In genomic region chr2:125154294-125154693, GRCm38 (mm10) we compare ENCODE assay signal across 22 mouse cellular contexts. TPM values are rescaled to one million over a fixed set of nuclear protein-coding genes. Genes with fewer than 3 reads are reported as not detected.
"Had no signal": no experiment of that assay in that cellular context is flagged by ENCODE, and none has a peak within 500 bp of the region (broad histone marks: within the 10 kb centered on the region; RNA-seq: fewer than 3 reads in every experiment).

No protein-coding gene starts in this region.

- H3K4me2 ChIP-seq: intestine, embryonic 15.5 days; limb, embryonic 15.5 days; liver, embryonic 12.5 days; neural tube, embryonic 15.5 days had no signal

- H3K4me1 ChIP-seq: intestine, embryonic 15.5 days; limb, embryonic 15.5 days; liver, embryonic 12.5 days; midbrain, embryonic 10.5 days; neural tube, embryonic 15.5 days had no signal

- H3K36me3 ChIP-seq: intestine, embryonic 15.5 days; limb, embryonic 15.5 days; liver, embryonic 12.5 days; midbrain, embryonic 10.5 days; neural tube, embryonic 15.5 days had no signal

- ATAC-seq: intestine, embryonic 15.5 days; liver, embryonic 12.5 days had no signal

- H3K4me3 ChIP-seq: intestine, embryonic 15.5 days; limb, embryonic 15.5 days; liver, embryonic 12.5 days; midbrain, embryonic 10.5 days; myocyte; neural tube, embryonic 15.5 days had no signal

- H3K9ac ChIP-seq: intestine, embryonic 15.5 days; limb, embryonic 15.5 days; liver, embryonic 12.5 days; neural tube, embryonic 15.5 days had no signal

- H3K27ac ChIP-seq: intestine, embryonic 15.5 days; limb, embryonic 15.5 days; liver, embryonic 12.5 days; midbrain, embryonic 10.5 days; neural tube, embryonic 15.5 days had no signal

- H3K27me3 ChIP-seq: intestine, embryonic 15.5 days; limb, embryonic 15.5 days; liver, embryonic 12.5 days; neural tube, embryonic 15.5 days had no signal

- H3K9me3 ChIP-seq: intestine, embryonic 15.5 days; limb, embryonic 15.5 days; liver, embryonic 12.5 days; midbrain, embryonic 10.5 days; neural tube, embryonic 15.5 days had no signal

- DNase-seq: kidney, adult 8-10 months; kidney, postnatal 10 days; layer of hippocampus, postnatal 36 days; midbrain, embryonic 14.5 days; right cerebral cortex, adult 18-20 months; right cerebral cortex, postnatal 25 days; thymus, adult 18-20 months; thymus, postnatal 14 days had no signal

RNA-seq across cellular contexts. Expression of gene Slc12a1, which starts 2.0 kb away (rescaled TPM):
- total RNA-seq: left cerebral cortex, postnatal 25 days; megakaryocyte, adult 5-6 weeks had no signal
- polyA plus RNA-seq: intestine, embryonic 15.5 days; large intestine, adult 2 months; limb, embryonic 11.5 days; limb, embryonic 15.5 days; liver, embryonic 12.5 days; midbrain, embryonic 10.5 days; midbrain, embryonic 14.5 days; small intestine, adult 2 months; stomach, embryonic 16.5 days had no signal

RNA-seq across cellular contexts. Expression of gene Ctxn2, which starts 17.8 kb away (rescaled TPM):
- total RNA-seq: megakaryocyte, adult 5-6 weeks had no signal
- polyA plus RNA-seq: intestine, embryonic 15.5 days; large intestine, adult 2 months; limb, embryonic 11.5 days; limb, embryonic 15.5 days; liver, embryonic 12.5 days; liver, embryonic 16.5 days; midbrain, embryonic 10.5 days; myocyte; neural tube, embryonic 11.5 days; small intestine, adult 2 months; stomach, embryonic 16.5 days had no signal
